Mouse (Mus musculus) midbrain, embryonic 14.5 days (tissue): ENCODE results near the gene 1700001C19Rik. TPM values are rescaled to one million over a fixed set of nuclear protein-coding genes. Genes with fewer than 3 reads are reported as not detected.

Experiments used
- polyA plus RNA-seq: library from polyadenylated mRNA; unstranded; fragments of >200 nt; fragmentation: Nextera tagmentation; extraction: Ambion mirVana; gene quantifications from 2 replicates; pipeline ENCODE4 v1.2.1, GENCODE M21; 2014

1700001C19Rik gene
- polyA plus RNA-seq, 1 experiment from 2014 or later, result 0.76 TPM

Other genes starting within 250 kb of the 1700001C19Rik start
- gene Mrps10, start 68.5 kb downstream of the 1700001C19Rik start, polyA plus RNA-seq, result 79.6 and 83.3 TPM in 2 replicates
- gene Guca1b, start 52.0 kb downstream of the 1700001C19Rik start, polyA plus RNA-seq, result 0.30 and 0.69 TPM in 2 replicates
- 0.26 and 0.50 TPM in 2 replicates for gene Guca1a, start 36.8 kb downstream of the 1700001C19Rik start, polyA plus RNA-seq
- 0.05 and 0.15 TPM in 2 replicates for gene AI661453, start 761 bp downstream of the 1700001C19Rik start, polyA plus RNA-seq
- 17.4 and 19.2 TPM in 2 replicates for gene Taf8, start 64.9 kb upstream of the 1700001C19Rik start, polyA plus RNA-seq
- gene Ccnd3, start 67.7 kb upstream of the 1700001C19Rik start, polyA plus RNA-seq, result 56.4 and 67.3 TPM in 2 replicates
- 32.0 and 33.2 TPM in 2 replicates for gene Bysl, start 174.1 kb upstream of the 1700001C19Rik start, polyA plus RNA-seq
- 48.1 and 49.5 TPM in 2 replicates for gene Med20, start 174.2 kb upstream of the 1700001C19Rik start, polyA plus RNA-seq
- gene Gm20517, start 174.2 kb upstream of the 1700001C19Rik start, polyA plus RNA-seq, result 3.1 and 3.2 TPM in 2 replicates
- gene Usp49, start 193.3 kb upstream of the 1700001C19Rik start, polyA plus RNA-seq, result 7.5 and 7.6 TPM in 2 replicates